Mouse (Mus musculus): ENCODE results near the gene Gm7298. TPM values are rescaled to one million over a fixed set of nuclear protein-coding genes. Genes with fewer than 3 reads are reported as not detected.
"Not testable (repeated sequence)": the region's sequence is repeated elsewhere in the genome, so short reads cannot be mapped to it uniquely, and the experiment has no call there.

Gene Gm7298
- polyA plus RNA-seq (2012; ENCODE audit: insufficient read depth, insufficient read length, missing spikeins), result not detected in 2 replicates

DNA sequence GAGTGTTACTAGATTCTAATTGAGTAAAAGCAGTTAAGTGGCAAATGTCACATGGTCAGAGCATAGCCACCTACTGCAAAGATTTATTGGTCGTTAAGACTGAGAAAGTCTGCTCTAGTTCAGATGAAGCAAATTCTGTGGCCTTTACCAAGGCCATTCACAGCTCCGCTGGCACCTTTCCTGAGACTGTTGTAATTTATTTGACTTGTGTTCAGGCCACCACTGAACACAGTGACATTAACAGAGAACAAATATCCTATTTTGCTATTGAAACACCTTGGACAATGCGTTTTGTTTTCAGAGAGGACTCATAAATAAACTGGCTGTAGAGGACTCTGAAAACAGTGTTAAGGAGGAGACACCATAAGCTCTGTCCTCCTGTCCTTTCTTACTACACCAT, at the start of gene Gm7298:
Gm7298 (plus strand) TSS at position 301 of the 400 bp plus-strand sequence.
- no peak within 1 kb of the TSS for H3K27ac ChIP-seq (replicated peaks; ENCODE audit: low read depth, low read length)
- H3K4me3 ChIP-seq (ENCODE audit: insufficient read depth, low read depth, low read length), result no peak within 1 kb of the TSS
- H3K4me1 ChIP-seq (ENCODE audit: control insufficient read depth, insufficient read depth, insufficient read length, low read length), result no peaks in the 10 kb centered on the region

DNA sequence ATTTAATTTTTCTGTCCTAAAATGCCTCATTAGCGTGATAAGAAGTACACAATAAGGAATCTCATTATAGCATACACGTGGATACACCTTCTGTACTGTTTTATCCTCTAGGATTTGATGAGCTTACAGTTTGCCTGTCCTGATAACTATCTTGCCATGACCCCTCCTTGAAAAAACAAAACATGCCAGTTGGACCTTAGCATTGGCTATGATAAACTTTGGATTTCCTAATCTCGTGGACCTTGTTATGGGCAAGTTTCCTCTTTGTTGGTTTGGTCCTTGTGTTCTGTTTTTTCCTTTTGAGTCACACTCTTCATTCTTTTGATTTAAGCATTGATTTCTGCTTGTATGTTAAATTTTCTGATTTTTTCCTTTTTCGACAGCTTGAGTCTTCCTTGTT, 95.3 kb downstream of the Gm7298 start:
- no peak overlapping the region for H3K27ac ChIP-seq (replicated peaks; ENCODE audit: low read depth, low read length)
- H3K4me1 ChIP-seq (ENCODE audit: control insufficient read depth, insufficient read depth, insufficient read length, low read length), result no peaks in the 10 kb centered on the region
- H3K4me3 ChIP-seq (ENCODE audit: insufficient read depth, low read depth, low read length), result no peak overlapping the region

DNA sequence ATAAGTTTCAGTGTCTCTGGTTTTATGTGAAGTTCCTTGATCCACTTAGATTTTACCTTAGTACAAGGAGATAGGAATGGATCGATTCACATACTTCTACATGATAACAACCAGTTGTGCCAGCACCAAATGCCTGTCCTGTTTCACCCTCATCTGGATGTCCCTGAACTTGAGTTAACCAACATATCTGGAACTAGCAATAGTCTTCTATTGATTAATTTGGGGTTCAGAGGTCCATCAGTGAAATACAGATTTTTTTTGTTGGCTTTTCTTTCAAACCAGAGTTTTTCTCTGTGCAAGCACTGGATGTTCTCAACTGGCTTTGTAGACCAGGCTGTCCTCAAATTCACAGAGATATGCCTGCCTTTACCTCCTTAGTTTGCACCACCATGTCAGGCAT, 103.6 kb downstream of the Gm7298 start:
- Histone ChIP-seq H3K27ac (replicated peaks; ENCODE audit: low read depth, low read length) (no peak overlapping the region), H3K4me3 (ENCODE audit: insufficient read depth, low read depth, low read length) (no peak overlapping the region), H3K4me1 (ENCODE audit: control insufficient read depth, insufficient read depth, insufficient read length, low read length) (no peaks in the 10 kb centered on the region)

DNA sequence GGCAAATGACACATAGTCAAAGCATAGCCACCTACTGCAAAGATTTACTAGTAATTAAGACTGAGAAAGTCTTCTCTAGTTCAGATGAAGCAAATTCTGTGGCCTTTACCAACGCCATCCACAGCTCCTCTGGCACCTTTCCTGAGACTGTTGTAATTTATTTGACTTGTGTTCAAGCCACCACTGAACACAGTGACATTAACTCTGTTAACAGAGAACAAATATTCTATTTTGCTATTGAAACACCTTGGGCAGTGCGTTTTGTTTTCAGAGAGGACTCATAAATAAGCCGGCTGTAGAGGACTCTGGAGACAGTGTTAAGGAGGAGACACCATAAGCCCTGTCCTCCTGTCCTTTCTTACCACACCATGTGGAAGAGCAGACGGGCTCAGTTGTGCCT, 105.5 kb downstream of the Gm7298 start, which contains the start of gene Mug1:
Mug1 (plus strand) TSS at position 271 of the 400 bp plus-strand sequence.
- not testable (repeated sequence) for H3K4me1 ChIP-seq (ENCODE audit: control insufficient read depth, insufficient read depth, insufficient read length, low read length); H3K27ac ChIP-seq (replicated peaks; ENCODE audit: low read depth, low read length); H3K4me3 ChIP-seq (ENCODE audit: insufficient read depth, low read depth, low read length)

Other genes starting within 250 kb of the Gm7298 start
- gene A2m, start 97.6 kb upstream of the Gm7298 start, polyA plus RNA-seq (2012; ENCODE audit: insufficient read depth, insufficient read length, missing spikeins), result not detected in 2 replicates
- gene Mug1, start 105.6 kb downstream of the Gm7298 start, polyA plus RNA-seq (2012; ENCODE audit: insufficient read depth, insufficient read length, missing spikeins), result 0.91 TPM in 1 of 2 replicates, not detected in the other

Measured in brown adipose tissue, adult 24 weeks (tissue).